Mouse (Mus musculus): ENCODE data around the gene Pigq.
A peak's percentile ranks its signal among the peaks of the same experiment; 100 is the strongest.

DNA sequence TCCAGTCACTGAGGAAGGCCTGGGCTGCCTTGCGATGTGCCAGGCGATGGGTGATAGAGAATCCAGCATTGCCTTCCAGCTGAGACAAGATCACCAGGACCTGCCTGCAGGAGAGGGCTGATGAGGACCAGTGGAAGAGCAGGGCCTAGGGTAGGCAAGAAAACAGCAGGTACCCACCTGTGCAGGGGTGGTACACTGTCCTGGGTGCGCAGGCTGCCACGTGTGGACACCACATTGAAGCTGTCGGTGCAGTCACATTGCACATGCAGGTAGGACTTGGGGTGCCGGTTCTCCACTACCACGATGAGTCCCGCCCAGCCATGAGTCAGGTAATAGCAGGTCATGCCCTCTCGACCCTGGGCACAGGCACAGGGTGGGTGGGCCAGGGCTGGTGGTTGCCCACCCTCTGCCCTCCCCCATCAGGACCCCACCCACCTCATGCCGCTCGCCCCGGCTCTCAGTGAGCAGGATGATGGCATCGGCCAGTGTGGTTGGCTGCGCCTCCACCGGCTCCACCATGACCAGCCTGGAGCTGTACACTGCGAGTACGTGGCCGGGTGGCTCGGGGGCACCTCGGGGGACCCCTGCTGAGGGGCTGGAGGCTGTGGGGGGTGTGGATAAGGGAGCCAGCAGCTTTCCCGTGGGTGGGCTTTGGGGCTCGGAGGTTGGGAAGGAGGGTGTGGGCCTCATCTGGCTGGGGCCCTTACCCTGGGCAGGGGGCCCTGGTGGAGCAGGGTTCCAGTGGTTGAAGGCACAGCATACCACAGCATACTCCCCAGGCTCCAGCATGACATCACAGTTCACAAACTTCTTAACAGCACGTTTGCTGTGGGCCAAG is 15.1 kb upstream of the Pigq start:
- TF ChIP-seq CTCF (IDR thresholded peaks at IDR 0.05; ENCODE audit: control insufficient read depth, insufficient read depth, insufficient replicate concordance, low read depth, low read length) (0 out of 2 replicates have a peak, but pooled peaks have one; percentile 11), POLR2A (IDR thresholded peaks at IDR 0.05; ENCODE audit: control insufficient read depth, low read depth, low read length) (no peak)
